Mouse (Mus musculus) spleen, embryonic (tissue): Measurements from ENCODE around the gene Sprr4.
"Not testable (repeated sequence)": the region's sequence is repeated elsewhere in the genome, so short reads cannot be mapped to it uniquely, and the experiment has no call there.

ENCODE experiments used
- CTCF ChIA-PET: fragments of 350-600 bp; sonication (Branson Sonifier 250); formaldehyde crosslinking; loops from one replicate; lab custom pipeline; 2022; lab: Charles Lee

Sprr4 gene

GRCm38 (mm10) chr3:92500393-92500792 is at the start of gene Sprr4:
Gene Sprr4, minus strand, starts transcription at chr3:92500493.
- CTCF ChIA-PET: no interaction called here

GRCm38 (mm10) chr3:92534411-92534810 is 34.1 kb upstream of the Sprr4 start, which contains the start of gene 2310046K23Rik:
Gene 2310046K23Rik, minus strand, starts transcription at chr3:92534511.
- CTCF ChIA-PET: no interaction called here

- CTCF ChIA-PET: no interaction called here
These were observed 12.0 kb upstream of the Sprr4 start for GRCm38 (mm10) chr3:92512325-92512724.

GRCm38 (mm10) chr3:92510786-92511185 is 10.5 kb upstream of the Sprr4 start:
- CTCF ChIA-PET: no interaction called here

- CTCF ChIA-PET: no interaction called here
These were observed 7.9 kb upstream of the Sprr4 start for GRCm38 (mm10) chr3:92508185-92508584.

- CTCF ChIA-PET: no interaction called here
These were observed 3.2 kb upstream of the Sprr4 start for GRCm38 (mm10) chr3:92503528-92503927.

- CTCF ChIA-PET: not testable (repeated sequence)
These were observed 10.0 kb downstream of the Sprr4 start for GRCm38 (mm10) chr3:92490262-92490661.

- CTCF ChIA-PET: no interaction called here
These were observed 14.0 kb downstream of the Sprr4 start for GRCm38 (mm10) chr3:92486307-92486706.

GRCm38 (mm10) chr3:92485863-92486262 is 14.4 kb downstream of the Sprr4 start, which contains the start of gene Sprr1a:
Gene Sprr1a, minus strand, starts transcription at chr3:92485895.
- CTCF ChIA-PET: no interaction called here

GRCm38 (mm10) chr3:92481249-92481648 is 19.0 kb downstream of the Sprr4 start:
- CTCF ChIA-PET: not testable (repeated sequence)

GRCm38 (mm10) chr3:92470111-92470510 is 30.2 kb downstream of the Sprr4 start:
- CTCF ChIA-PET: no interaction called here

GRCm38 (mm10) chr3:92467424-92467823 is 32.9 kb downstream of the Sprr4 start:
- CTCF ChIA-PET: no interaction called here

- CTCF ChIA-PET: no interaction called here
These were observed 33.7 kb downstream of the Sprr4 start for GRCm38 (mm10) chr3:92466576-92466975.

GRCm38 (mm10) chr3:92458620-92459019 is 41.7 kb downstream of the Sprr4 start, which contains the start of gene Sprr3:
Gene Sprr3, minus strand, starts transcription at chr3:92458720.
- CTCF ChIA-PET: no interaction called here

GRCm38 (mm10) chr3:92455151-92455550 is 45.1 kb downstream of the Sprr4 start:
- CTCF ChIA-PET: no interaction called here
